Mouse (Mus musculus) C2C12 (cell line): ENCODE data around the gene Gm15517.

Experiments used
- CTCF ChIP-seq: IDR thresholded peaks from one replicate; pipeline ENCODE4 v1.5.1; 2011; ENCODE audit not compliant: control insufficient read depth, insufficient read depth, insufficient read length
- MAX ChIP-seq: IDR thresholded peaks from one replicate; pipeline ENCODE4 v1.6.1; 2011; ENCODE audit warnings: mild to moderate bottlenecking, control low read depth
- MYOG ChIP-seq: IDR thresholded peaks from one replicate; pipeline ENCODE4 v1.6.1; 2011; ENCODE audit not compliant: control insufficient read depth, insufficient read length; ENCODE audit errors: extremely low read depth

DNA sequence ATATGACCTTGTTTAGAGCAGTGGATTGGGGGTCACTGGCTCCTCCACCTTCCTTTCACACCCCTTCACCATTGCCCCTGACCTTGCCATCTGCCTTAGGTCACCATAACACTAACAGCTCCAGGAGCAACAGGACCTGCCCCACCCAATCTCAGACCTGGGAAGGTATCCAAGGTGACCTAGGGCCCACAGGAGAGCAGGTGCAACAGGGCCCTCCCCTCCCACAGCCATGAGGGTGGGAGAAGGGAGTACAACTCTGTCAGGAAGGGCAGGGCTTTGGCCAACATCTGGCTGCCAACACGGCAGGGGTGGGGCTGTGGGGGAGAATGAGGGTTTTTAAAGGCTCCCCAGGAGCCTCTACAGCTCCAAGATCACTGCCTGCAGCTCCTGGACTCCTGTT, 36.2 kb upstream of the Gm15517 start, which contains the start of gene Klk1:
- TF ChIP-seq MYOG, result no peak
- no peak for TF ChIP-seq CTCF
- TF ChIP-seq MAX, result no peak
